Mouse (Mus musculus): ENCODE results near the gene Man1c1.
A peak's percentile ranks its signal among the peaks of the same experiment; 100 is the strongest.

The Man1c1 gene

GRCm38 (mm10) chr4:134723251-134723650 is 19.2 kb upstream of the Man1c1 start:
- DNase-seq = no peak

GRCm38 (mm10) chr4:134721076-134721475 is 17.0 kb upstream of the Man1c1 start:
- no peak for DNase-seq

GRCm38 (mm10) chr4:134720371-134720770 is 16.3 kb upstream of the Man1c1 start:
- DNase-seq = no peak

GRCm38 (mm10) chr4:134719489-134719888 is 15.4 kb upstream of the Man1c1 start:
- no peak for DNase-seq

GRCm38 (mm10) chr4:134713937-134714336 is 9.8 kb upstream of the Man1c1 start:
- peak; percentile 86 for DNase-seq

- DNase-seq = no peak
Observed at GRCm38 (mm10) chr4:134705311-134705710, 1.2 kb upstream of the Man1c1 start.

- DNase-seq = peak; percentile 70
Observed at GRCm38 (mm10) chr4:134704590-134704989, 500 bp upstream of the Man1c1 start.

GRCm38 (mm10) chr4:134702981-134703834 is 882 bp downstream of the Man1c1 start:
- no peak for DNase-seq

GRCm38 (mm10) chr4:134701934-134702333 is 2.2 kb downstream of the Man1c1 start:
- DNase-seq = peak; percentile 89

- DNase-seq = no peak
Observed at GRCm38 (mm10) chr4:134700911-134701310, 3.2 kb downstream of the Man1c1 start.

GRCm38 (mm10) chr4:134693202-134693940 is 10.7 kb downstream of the Man1c1 start:
- DNase-seq = no peak

GRCm38 (mm10) chr4:134692388-134692787 is 11.7 kb downstream of the Man1c1 start:
- no peak for DNase-seq

GRCm38 (mm10) chr4:134686022-134686661 is 17.9 kb downstream of the Man1c1 start:
- DNase-seq = no peak

- no peak for DNase-seq
Observed at GRCm38 (mm10) chr4:134684637-134685338, 19.3 kb downstream of the Man1c1 start.

GRCm38 (mm10) chr4:134683892-134684291 is 20.2 kb downstream of the Man1c1 start:
- DNase-seq = no peak

- DNase-seq = no peak
Observed at GRCm38 (mm10) chr4:134683008-134683407, 21.1 kb downstream of the Man1c1 start.

GRCm38 (mm10) chr4:134682423-134682822 is 21.7 kb downstream of the Man1c1 start:
- no peak for DNase-seq

- DNase-seq = no peak
Observed at GRCm38 (mm10) chr4:134681819-134682218, 22.3 kb downstream of the Man1c1 start.

- peak; percentile 94 for DNase-seq
Observed at GRCm38 (mm10) chr4:134677556-134678508, 26.3 kb downstream of the Man1c1 start.

GRCm38 (mm10) chr4:134675800-134676199 is 28.3 kb downstream of the Man1c1 start:
- no peak for DNase-seq

- no peak for DNase-seq
Observed at GRCm38 (mm10) chr4:134674970-134675369, 29.1 kb downstream of the Man1c1 start.
